Mouse (Mus musculus) forebrain, postnatal 0 days (tissue): ENCODE measurements around the gene Cd4. TPM values are rescaled to one million over a fixed set of nuclear protein-coding genes. Genes with fewer than 3 reads are reported as not detected.
A peak's percentile ranks its signal among the peaks of the same experiment; 100 is the strongest.

ENCODE experiments used
- ATAC-seq: fragments of 200-750 bp; cut with Nextera tagmentation; 2 replicates; pipeline ENCODE4 v1.8.0; 2017; ENCODE audit warnings: mild to moderate bottlenecking, moderate library complexity
- DNase-seq: peaks from one replicate; pipeline ENCODE4 v3.0.0-alpha.2; 2015
- H3K27ac ChIP-seq: fragments of 300-500 bp; sonication (generic); 2 replicates; pipeline ENCODE4 v1.5.1; 2014; ENCODE audit warnings: low read depth, mild to moderate bottlenecking, antibody characterized with exemption, low read length, moderate library complexity, mixed read lengths
- H3K27me3 ChIP-seq: fragments of 300-500 bp; sonication (generic); 2 replicates; pipeline ENCODE4 v1.6.1; 2014; ENCODE audit warnings: mild to moderate bottlenecking, low read length, mixed read lengths; ENCODE audit not compliant: insufficient read depth
- H3K36me3 ChIP-seq: fragments of 300-500 bp; sonication (generic); 2 replicates; pipeline ENCODE4 v1.6.1; 2014; ENCODE audit warnings: mild to moderate bottlenecking, moderate library complexity; ENCODE audit not compliant: insufficient read depth
- H3K4me1 ChIP-seq: fragments of 300-500 bp; sonication (generic); 2 replicates; pipeline ENCODE4 v1.6.1; 2014; ENCODE audit warnings: antibody characterized with exemption; ENCODE audit not compliant: insufficient read depth
- H3K4me2 ChIP-seq: fragments of 300-500 bp; sonication (generic); 2 replicates; pipeline ENCODE4 v1.6.1; 2014; ENCODE audit warnings: low read depth, mild to moderate bottlenecking, moderate library complexity
- H3K4me3 ChIP-seq: fragments of 300-500 bp; sonication (generic); 2 replicates; pipeline ENCODE4 v1.5.1; 2014; ENCODE audit warnings: low read depth, low read length, mixed read lengths
- H3K9ac ChIP-seq: fragments of 300-500 bp; sonication (generic); 2 replicates; pipeline ENCODE4 v1.6.1; 2014; ENCODE audit warnings: mild to moderate bottlenecking
- H3K9me3 ChIP-seq: fragments of 300-500 bp; sonication (generic); 2 replicates; pipeline ENCODE4 v1.6.1; 2016; ENCODE audit warnings: low read length
- CTCF ChIP-seq: sonication (generic); IDR thresholded peaks from 2 replicates; pipeline ENCODE4 v1.5.1; 2016; ENCODE audit warnings: antibody characterized with exemption, control low read depth, low read depth
- WGBS: fragments of 180-500 bp; shearing (Covaris S2); extraction: QIAGEN DNeasy Blood & Tissue Kit; methylation state at CpG from one replicate; pipeline ENCODE4 v1.1.7; 2014; 5-methylcytosine and 5-hydroxymethylcytosine counted together
- polyA plus RNA-seq: library from polyadenylated mRNA; unstranded; fragments of >200 nt; fragmentation: Nextera tagmentation; extraction: Ambion mirVana; gene quantifications from 2 replicates; pipeline ENCODE4 v1.2.1, GENCODE M21; 2015
- total RNA-seq: library from RNA; depleted of rRNA; stranded (reverse); fragments of >200 nt; gene quantifications from 2 replicates; pipeline ENCODE4 v1.2.3, GENCODE M21; 2014

Gene Cd4
- total and polyA plus RNA-seq, 2 experiments from 2014 or later = 0.25 to 0.57 TPM

- Histone ChIP-seq H3K27me3 (no peaks in the 10 kb centered on the region), H3K4me3 (peak within 1 kb of the TSS; percentile 75), H3K9me3 (no peaks in the 10 kb centered on the region), H3K4me2 (peak within 1 kb of the TSS; percentile 76), H3K36me3 (peaks cover 13% of the 10 kb centered on the region; the same call in 1 of the 2 replicates), H3K9ac (peak within 1 kb of the TSS; percentile 93), H3K27ac (peak within 1 kb of the TSS; percentile 95), H3K4me1 (peaks cover 11% of the 10 kb centered on the region)
- WGBS = 3% methylated on average over 43 of the region's 43 CpGs
- peak; percentile 46 for TF ChIP-seq CTCF
- peak; percentile 85 for DNase-seq
- ATAC-seq = peak; percentile 86
Observed at GRCm38 (mm10) chr6:124863658-124864298, 24.2 kb downstream of the Cd4 start, which contains the start of gene Gpr162. Gene Gpr162 (minus strand): TSS chr6:124863983.

GRCm38 (mm10) chr6:124863125-124863657 lies 24.8 kb downstream of the Cd4 start:
- 2% methylated on average over 14 of the region's 16 CpGs for WGBS
- Histone ChIP-seq H3K27ac (peak overlapping the region; percentile 95), H3K4me2 (peak overlapping the region; percentile 76), H3K27me3 (no peaks in the 10 kb centered on the region), H3K4me1 (peaks cover 11% of the 10 kb centered on the region), H3K9me3 (no peaks in the 10 kb centered on the region), H3K36me3 (peaks cover 16% of the 10 kb centered on the region; the same call in 1 of the 2 replicates), H3K9ac (peak overlapping the region; percentile 93), H3K4me3 (peak overlapping the region; percentile 75)
- ATAC-seq = peak; percentile 11
- no peak for DNase-seq
- TF ChIP-seq CTCF = no peak

DNA sequence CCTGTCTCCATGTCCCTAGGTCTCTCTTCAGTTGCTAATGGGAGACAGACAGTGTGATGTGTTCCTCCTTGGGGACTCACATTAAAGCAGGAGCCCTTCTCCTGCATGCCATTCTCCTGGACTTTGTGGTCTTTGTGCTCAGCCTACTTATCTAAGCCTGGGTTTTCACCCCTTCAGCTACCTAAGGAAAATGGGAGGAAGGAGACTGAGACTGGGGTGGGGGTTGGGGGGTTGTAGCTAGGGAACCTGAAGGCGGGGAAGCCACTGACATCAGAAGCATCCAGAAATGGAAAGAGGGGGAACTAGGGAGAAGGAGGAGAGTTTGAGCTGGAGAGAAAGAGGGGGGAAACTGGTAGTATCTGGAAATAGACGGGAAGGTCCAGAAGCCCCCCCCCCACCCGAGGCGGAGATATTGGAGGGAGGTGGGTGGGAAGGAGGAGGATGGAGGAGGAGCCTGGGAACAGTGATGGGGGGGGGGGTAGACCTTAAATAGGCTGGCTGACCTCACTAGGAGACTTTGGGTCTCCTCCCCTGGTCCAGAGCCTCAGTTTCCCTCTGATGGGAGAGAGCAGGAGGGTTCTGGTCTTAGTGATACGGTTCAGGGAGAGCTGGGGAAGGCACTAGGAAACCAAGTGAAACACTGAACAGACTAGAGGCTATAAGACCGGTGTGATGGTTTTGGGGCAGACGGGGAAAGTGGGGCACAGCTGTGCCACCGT lies 25.5 kb downstream of the Cd4 start:
- Histone ChIP-seq H3K4me1 (peaks cover 11% of the 10 kb centered on the region), H3K4me3 (peak overlapping the region; percentile 75), H3K36me3 (peaks cover 16% of the 10 kb centered on the region; the same call in 1 of the 2 replicates), H3K9ac (peak overlapping the region; percentile 93), H3K9me3 (no peaks in the 10 kb centered on the region), H3K4me2 (peak overlapping the region; percentile 76), H3K27ac (peak overlapping the region; percentile 95), H3K27me3 (no peaks in the 10 kb centered on the region)
- DNase-seq (peak; percentile 62), ATAC-seq (peak; percentile 2; the same call in 1 of the 2 replicates)
- 9% methylated on average over 8 of the region's 8 CpGs for WGBS
- TF ChIP-seq CTCF = no peak

- no peak for ATAC-seq
- Histone ChIP-seq H3K4me1 (peaks cover 11% of the 10 kb centered on the region), H3K9me3 (no peaks in the 10 kb centered on the region), H3K4me2 (peak overlapping the region; percentile 76), H3K4me3 (0 out of 2 replicates have a peak overlapping the region, but pooled peaks have one; percentile 75), H3K27ac (0 out of 2 replicates have a peak overlapping the region, but pooled peaks have one; percentile 95), H3K27me3 (no peaks in the 10 kb centered on the region), H3K36me3 (peaks cover 16% of the 10 kb centered on the region; the same call in 1 of the 2 replicates), H3K9ac (no peak overlapping the region; the same call in 1 of the 2 replicates)
- DNase-seq = no peak
- 28% methylated on average over 3 of the region's 3 CpGs for WGBS
- TF ChIP-seq CTCF = no peak
Observed at GRCm38 (mm10) chr6:124861802-124862201, 26.2 kb downstream of the Cd4 start.

GRCm38 (mm10) chr6:124861266-124861665 lies 26.8 kb downstream of the Cd4 start:
- no peak overlapping the region for H3K4me3 ChIP-seq
- H3K9me3 ChIP-seq = no peaks in the 10 kb centered on the region
- WGBS = 81% methylated on average over 19 of the region's 19 CpGs
- TF ChIP-seq CTCF = no peak
- DNase-seq (no peak), ATAC-seq (no peak)
- peaks cover 16% of the 10 kb centered on the region; the same call in 1 of the 2 replicates for H3K36me3 ChIP-seq
- no peak overlapping the region for H3K9ac ChIP-seq
- no peaks in the 10 kb centered on the region for H3K27me3 ChIP-seq
- H3K4me2 ChIP-seq = peak overlapping the region; percentile 76
- H3K27ac ChIP-seq = no peak overlapping the region
- H3K4me1 ChIP-seq = peaks cover 14% of the 10 kb centered on the region

GRCm38 (mm10) chr6:124860511-124860910 lies 27.5 kb downstream of the Cd4 start:
- WGBS = 81% methylated on average over 9 of the region's 9 CpGs
- Histone ChIP-seq H3K27me3 (no peaks in the 10 kb centered on the region), H3K9me3 (no peaks in the 10 kb centered on the region), H3K36me3 (peaks cover 16% of the 10 kb centered on the region; the same call in 1 of the 2 replicates), H3K4me2 (no peak overlapping the region), H3K4me3 (no peak overlapping the region), H3K4me1 (peaks cover 15% of the 10 kb centered on the region), H3K9ac (no peak overlapping the region), H3K27ac (no peak overlapping the region)
- ATAC-seq (no peak), DNase-seq (no peak)
- no peak for TF ChIP-seq CTCF
